24 mouse cellular contexts compared by ENCODE assay signal in the genomic region with DNA sequence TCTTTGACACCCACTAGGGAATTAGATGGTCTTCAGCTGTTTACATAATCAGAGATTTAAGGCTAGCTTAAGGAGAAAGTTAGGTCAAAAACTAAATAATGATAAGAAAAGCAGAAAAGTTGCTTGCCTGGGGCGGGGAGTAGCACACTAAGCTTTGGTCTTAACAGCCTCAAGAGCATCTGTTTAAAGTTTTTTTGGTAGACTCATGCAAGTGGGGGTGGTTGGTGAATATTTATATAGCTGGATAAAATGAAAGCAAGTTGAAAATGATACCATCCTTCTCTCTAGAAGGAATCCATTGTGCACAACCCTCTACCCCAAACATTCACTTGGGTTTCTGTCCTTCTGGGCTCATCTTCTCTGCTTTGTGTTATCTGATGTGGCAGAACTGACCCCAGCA.
DNase-seq lines count a peak whose midpoint lies in the region; ATAC-seq and TF ChIP-seq lines count a peak whose summit lies in the region.
"Had no signal": no experiment of that assay in that cellular context is flagged by ENCODE, and none has a peak within 500 bp of the region (broad histone marks: within the 10 kb centered on the region; RNA-seq: fewer than 3 reads in every experiment).

No protein-coding gene starts in this region.

- no peak overlapping the region for H3K4me2 ChIP-seq in kidney, postnatal 0 days (ENCODE audit: low read length)
- no peak overlapping the region for H3K4me2 ChIP-seq in liver, embryonic 11.5 days
- H3K4me2 ChIP-seq in myocyte (ENCODE audit: low read depth) = peak overlapping the region; percentile 52
- H3K4me2 ChIP-seq: embryonic facial prominence, embryonic 12.5 days; embryonic facial prominence, embryonic 15.5 days; forebrain, embryonic 12.5 days; forebrain, embryonic 15.5 days; heart, embryonic 11.5 days; hindbrain, embryonic 12.5 days; hindbrain, embryonic 15.5 days had no signal

- no peak overlapping the region for H3K27ac ChIP-seq in kidney, postnatal 0 days
- H3K27ac ChIP-seq in liver, adult 2 months (replicated peaks; ENCODE audit: insufficient read depth, low read depth, low read length) = peak overlapping the region; percentile 44; the same call in 1 of the 2 replicates
- no peak overlapping the region for H3K27ac ChIP-seq in liver, embryonic 11.5 days (ENCODE audit: low read depth, low read length)
- H3K27ac ChIP-seq: embryonic facial prominence, embryonic 12.5 days; embryonic facial prominence, embryonic 15.5 days; forebrain, embryonic 12.5 days; forebrain, embryonic 15.5 days; gastrocnemius, adult 2 months; hindbrain, embryonic 12.5 days; hindbrain, embryonic 15.5 days had no signal

- H3K9ac ChIP-seq in kidney, postnatal 0 days (ENCODE audit: low read depth, low read length) = no peak overlapping the region
- no peak overlapping the region for H3K9ac ChIP-seq in liver, adult 2 months (ENCODE audit: low read depth, low read length)
- H3K9ac ChIP-seq in liver, embryonic 11.5 days (ENCODE audit: low read depth, low read length) = no peak overlapping the region
- H3K9ac ChIP-seq: embryonic facial prominence, embryonic 12.5 days; embryonic facial prominence, embryonic 15.5 days; forebrain, embryonic 12.5 days; forebrain, embryonic 15.5 days; hindbrain, embryonic 12.5 days; hindbrain, embryonic 15.5 days had no signal

- no peaks in the 10 kb centered on the region for H3K4me1 ChIP-seq in kidney, postnatal 0 days (replicated peaks; ENCODE audit: insufficient read depth, low read length)
- no peaks in the 10 kb centered on the region for H3K4me1 ChIP-seq in liver, adult 2 months (ENCODE audit: control insufficient read depth, insufficient read depth, low read length)
- H3K4me1 ChIP-seq in liver, embryonic 11.5 days (replicated peaks; ENCODE audit: control insufficient read depth, insufficient read depth, low read length) = no peaks in the 10 kb centered on the region
- H3K4me1 ChIP-seq: embryonic facial prominence, embryonic 12.5 days; embryonic facial prominence, embryonic 15.5 days; forebrain, embryonic 12.5 days; forebrain, embryonic 15.5 days; hindbrain, embryonic 12.5 days; hindbrain, embryonic 15.5 days had no signal

- WGBS in kidney, postnatal 0 days = 59% methylated on average over 1 of the region's 1 CpGs
- 93% methylated on average over 1 of the region's 1 CpGs for WGBS in liver, adult 2 months
- 61% methylated on average over 1 of the region's 1 CpGs for WGBS in liver, embryonic 11.5 days

- peak; percentile 91 for ATAC-seq in frontal cortex, adult (ENCODE audit: low TSS enrichment)
- ATAC-seq in kidney, postnatal 0 days (replicated peaks; ENCODE audit: low FRiP score, low read depth) = no peak
- ATAC-seq in liver, embryonic 11.5 days (replicated peaks; ENCODE audit: low FRiP score) = no peak
- ATAC-seq: activated CD4-positive, CD25-positive, alpha-beta regulatory T cell, adult 4 months; forebrain, embryonic 15.5 days had no signal

- no peak for TF ChIP-seq POLR2A in liver, adult 2 months (IDR thresholded peaks at IDR 0.05; ENCODE audit: extremely low read depth, insufficient read depth, low read length)
- TF ChIP-seq POLR2A in myocyte (IDR thresholded peaks at IDR 0.05; ENCODE audit: insufficient read length, low read depth) = no peak

- H3K27me3 ChIP-seq in kidney, postnatal 0 days (ENCODE audit: insufficient read depth, low read length) = no peaks in the 10 kb centered on the region
- no peaks in the 10 kb centered on the region for H3K27me3 ChIP-seq in liver, adult 2 months (ENCODE audit: control insufficient read depth, insufficient read depth, low read length)
- H3K27me3 ChIP-seq in liver, embryonic 11.5 days (replicated peaks; ENCODE audit: control insufficient read depth, insufficient read depth, low read length) = no peaks in the 10 kb centered on the region
- H3K27me3 ChIP-seq in myocyte (ENCODE audit: control insufficient read depth, insufficient read depth, insufficient read length) = no peaks in the 10 kb centered on the region
- H3K27me3 ChIP-seq: embryonic facial prominence, embryonic 12.5 days; embryonic facial prominence, embryonic 15.5 days; forebrain, embryonic 12.5 days; forebrain, embryonic 15.5 days; hindbrain, embryonic 12.5 days; hindbrain, embryonic 15.5 days had no signal

- H3K36me3 ChIP-seq in kidney, postnatal 0 days (ENCODE audit: insufficient read depth, low read length) = no peaks in the 10 kb centered on the region
- H3K36me3 ChIP-seq in liver, adult 2 months (ENCODE audit: control insufficient read depth, insufficient read depth, low read length) = no peaks in the 10 kb centered on the region
- no peaks in the 10 kb centered on the region for H3K36me3 ChIP-seq in liver, embryonic 11.5 days (ENCODE audit: control insufficient read depth, insufficient read depth, low read length)
- H3K36me3 ChIP-seq in myocyte (ENCODE audit: control insufficient read depth, insufficient read depth) = no peaks in the 10 kb centered on the region
- H3K36me3 ChIP-seq: embryonic facial prominence, embryonic 12.5 days; embryonic facial prominence, embryonic 15.5 days; forebrain, embryonic 12.5 days; forebrain, embryonic 15.5 days; hindbrain, embryonic 12.5 days; hindbrain, embryonic 15.5 days had no signal

- no peaks in the 10 kb centered on the region for H3K9me3 ChIP-seq in kidney, postnatal 0 days (replicated peaks; ENCODE audit: low read length)
- no peaks in the 10 kb centered on the region for H3K9me3 ChIP-seq in liver, embryonic 11.5 days (ENCODE audit: control insufficient read depth, low read length)
- H3K9me3 ChIP-seq: embryonic facial prominence, embryonic 12.5 days; embryonic facial prominence, embryonic 15.5 days; forebrain, embryonic 12.5 days; forebrain, embryonic 15.5 days; hindbrain, embryonic 12.5 days; hindbrain, embryonic 15.5 days had no signal

- TF ChIP-seq CTCF in kidney, postnatal 0 days (IDR thresholded peaks at IDR 0.05; ENCODE audit: low read depth) = no peak
- TF ChIP-seq CTCF in liver, adult 2 months (IDR thresholded peaks at IDR 0.05; ENCODE audit: low read depth, low read length) = no peak

- DNase-seq in frontal cortex, postnatal 25 days (ENCODE audit: low spot score in 2 of 2) = no peak
- DNase-seq in kidney, postnatal 0 days (ENCODE audit: low spot score) = peak; percentile 31
- no peak for DNase-seq in kidney, adult 18-20 months
- no peak for DNase-seq in liver, adult 2 months (ENCODE audit: extremely low read depth, low read depth, low spot score)
- DNase-seq in liver, embryonic 11.5 days (ENCODE audit: low spot score) = no peak
- DNase-seq in lung, postnatal 10 days = no peak
- DNase-seq: adrenal gland, adult 8-10 months; adrenal gland, postnatal 25 days; cerebellum, adult 18-20 months; cerebellum, adult 9-10 months; cerebellum, postnatal 25 days; gastrocnemius, adult 2 months; gastrocnemius, postnatal 14 days had no signal

- H3ac ChIP-seq in myocyte (ENCODE audit: control insufficient read depth, insufficient read length) = no peak overlapping the region

- H3K79me2 ChIP-seq in liver, adult 2 months (ENCODE audit: control insufficient read depth, insufficient read depth, low read length) = no peaks in the 10 kb centered on the region
- H3K79me2 ChIP-seq in myocyte (ENCODE audit: control insufficient read depth, insufficient read depth) = no peaks in the 10 kb centered on the region

- H3K4me3 ChIP-seq in kidney, postnatal 0 days (replicated peaks; ENCODE audit: low read depth, low read length) = no peak overlapping the region
- no peak overlapping the region for H3K4me3 ChIP-seq in liver, adult 2 months (ENCODE audit: insufficient read depth, low read depth, low read length)
- no peak overlapping the region for H3K4me3 ChIP-seq in liver, embryonic 11.5 days (ENCODE audit: low read depth, low read length)
- H3K4me3 ChIP-seq in myocyte = no peak overlapping the region
- H3K4me3 ChIP-seq: embryonic facial prominence, embryonic 12.5 days; embryonic facial prominence, embryonic 15.5 days; erythroblast, embryonic 14.5 days; forebrain, embryonic 12.5 days; forebrain, embryonic 15.5 days; gastrocnemius, adult 2 months; hindbrain, embryonic 12.5 days; hindbrain, embryonic 15.5 days had no signal

TF ChIP-seq in myocyte, 11 proteins besides CTCF, POLR2A, EP300 and RAD21:
- TF ChIP-seq CEBPB (IDR thresholded peaks at IDR 0.05; ENCODE audit: insufficient read depth, poor library complexity, severe bottlenecking) = no peak
- no peak for TF ChIP-seq POLR2AphosphoS2 (IDR thresholded peaks at IDR 0.05; ENCODE audit: insufficient read length, low read depth)
- no peak for TF ChIP-seq REST (IDR thresholded peaks at IDR 0.05; ENCODE audit: insufficient read depth, insufficient read length)
- no peak for TF ChIP-seq TCF12 (IDR thresholded peaks at IDR 0.05; ENCODE audit: insufficient read depth, poor library complexity, severe bottlenecking)
- no peak for TF ChIP-seq MAX (IDR thresholded peaks at IDR 0.05; ENCODE audit: low read depth)
- no peak for TF ChIP-seq MYOD1 (IDR thresholded peaks at IDR 0.05; ENCODE audit: control insufficient read depth in 1 of 3, insufficient read length in 2 of 3, low read depth in 2 of 3)
- TF ChIP-seq E2F4 (IDR thresholded peaks at IDR 0.05; ENCODE audit: insufficient read depth) = no peak
- TF ChIP-seq MYOG (IDR thresholded peaks at IDR 0.05; ENCODE audit: control insufficient read depth in 1 of 3, insufficient read depth in 1 of 3, insufficient read length in 2 of 3, low read depth in 2 of 3) = no peak
- no peak for TF ChIP-seq TCF3 (IDR thresholded peaks at IDR 0.05; ENCODE audit: insufficient read length, low read depth)
- TF ChIP-seq SRF (IDR thresholded peaks at IDR 0.05; ENCODE audit: control insufficient read depth, insufficient read length, low read depth) = no peak
- no peak for TF ChIP-seq USF1 (IDR thresholded peaks at IDR 0.05; ENCODE audit: low read depth)
